Mouse (Mus musculus): ENCODE measurements around the gene Heatr5a. TPM values are rescaled to one million over a fixed set of nuclear protein-coding genes. Genes with fewer than 3 reads are reported as not detected.
A peak's percentile ranks its signal among the peaks of the same experiment; 100 is the strongest.

Gene Heatr5a
- 5.0 and 5.2 TPM in 2 replicates for polyA plus RNA-seq (2015; fragmentation: Nextera tagmentation; extraction: Ambion mirVana)

- peak; percentile 98 for ATAC-seq (ENCODE audit: low read depth)
- peak within 1 kb of the TSS; percentile 98 for H3K27ac ChIP-seq (ENCODE audit: low read length)
- peaks cover 8% of the 10 kb centered on the region for H3K4me1 ChIP-seq (ENCODE audit: control insufficient read depth, low read depth, low read length)
- WGBS (ENCODE audit: insufficient replicate concordance): under 1% methylated on average over 49 of the region's 53 CpGs
- no peaks in the 10 kb centered on the region for H3K27me3 ChIP-seq (ENCODE audit: control insufficient read depth, insufficient read depth, low read depth, low read length)
- H3K9ac ChIP-seq (ENCODE audit: low read depth, low read length): peak within 1 kb of the TSS; percentile 99
- H3K36me3 ChIP-seq (ENCODE audit: control insufficient read depth, insufficient read depth): no peaks in the 10 kb centered on the region
- peak within 1 kb of the TSS; percentile 79 for H3K4me2 ChIP-seq (ENCODE audit: low read depth, low read length)
- H3K9me3 ChIP-seq (replicated peaks; ENCODE audit: control insufficient read depth, low read length): peaks cover 3% of the 10 kb centered on the region; the same call in 1 of the 2 replicates
- H3K4me3 ChIP-seq (ENCODE audit: low read depth, low read length): peak within 1 kb of the TSS; percentile 100
Observed at GRCm38 (mm10) chr12:51971070-51971664, at the start of gene Heatr5a. TSS of gene Heatr5a (minus strand) at chr12:51971321.

GRCm38 (mm10) chr12:52014494-52015029 lies 43.4 kb upstream of the Heatr5a start:
- H3K4me2 ChIP-seq (ENCODE audit: low read depth, low read length): no peak overlapping the region
- no peak overlapping the region for H3K9ac ChIP-seq (ENCODE audit: low read depth, low read length)
- no peaks in the 10 kb centered on the region for H3K36me3 ChIP-seq (ENCODE audit: control insufficient read depth, insufficient read depth)
- H3K27me3 ChIP-seq (ENCODE audit: control insufficient read depth, insufficient read depth, low read depth, low read length): no peaks in the 10 kb centered on the region
- no peak for ATAC-seq (ENCODE audit: low read depth)
- H3K4me3 ChIP-seq (ENCODE audit: low read depth, low read length): no peak overlapping the region
- H3K27ac ChIP-seq (ENCODE audit: low read length): no peak overlapping the region
- H3K4me1 ChIP-seq (ENCODE audit: control insufficient read depth, low read depth, low read length): no peaks in the 10 kb centered on the region
- WGBS (ENCODE audit: insufficient replicate concordance): 69% methylated on average over 7 of the region's 7 CpGs
- no peaks in the 10 kb centered on the region for H3K9me3 ChIP-seq (replicated peaks; ENCODE audit: control insufficient read depth, low read length)

GRCm38 (mm10) chr12:52014044-52014443 lies 42.9 kb upstream of the Heatr5a start:
- no peaks in the 10 kb centered on the region for H3K9me3 ChIP-seq (replicated peaks; ENCODE audit: control insufficient read depth, low read length)
- ATAC-seq (ENCODE audit: low read depth): no peak
- H3K27me3 ChIP-seq (ENCODE audit: control insufficient read depth, insufficient read depth, low read depth, low read length): no peaks in the 10 kb centered on the region
- H3K4me2 ChIP-seq (ENCODE audit: low read depth, low read length): no peak overlapping the region
- no peak overlapping the region for H3K9ac ChIP-seq (ENCODE audit: low read depth, low read length)
- H3K36me3 ChIP-seq (ENCODE audit: control insufficient read depth, insufficient read depth): no peaks in the 10 kb centered on the region
- no peak overlapping the region for H3K27ac ChIP-seq (ENCODE audit: low read length)
- WGBS (ENCODE audit: insufficient replicate concordance): 71% methylated on average over 11 of the region's 11 CpGs
- H3K4me1 ChIP-seq (ENCODE audit: control insufficient read depth, low read depth, low read length): no peaks in the 10 kb centered on the region
- H3K4me3 ChIP-seq (ENCODE audit: low read depth, low read length): no peak overlapping the region

- no peak overlapping the region for H3K27ac ChIP-seq (ENCODE audit: low read length)
- H3K4me1 ChIP-seq (ENCODE audit: control insufficient read depth, low read depth, low read length): no peaks in the 10 kb centered on the region
- no peak for ATAC-seq (ENCODE audit: low read depth)
- no peaks in the 10 kb centered on the region for H3K9me3 ChIP-seq (replicated peaks; ENCODE audit: control insufficient read depth, low read length)
- no peak overlapping the region for H3K4me3 ChIP-seq (ENCODE audit: low read depth, low read length)
- no peaks in the 10 kb centered on the region for H3K27me3 ChIP-seq (ENCODE audit: control insufficient read depth, insufficient read depth, low read depth, low read length)
- no peak overlapping the region for H3K9ac ChIP-seq (ENCODE audit: low read depth, low read length)
- H3K4me2 ChIP-seq (ENCODE audit: low read depth, low read length): no peak overlapping the region
- H3K36me3 ChIP-seq (ENCODE audit: control insufficient read depth, insufficient read depth): no peaks in the 10 kb centered on the region
- 33% methylated on average over 9 of the region's 9 CpGs for WGBS (ENCODE audit: insufficient replicate concordance)
Observed at GRCm38 (mm10) chr12:52013274-52013673, 42.2 kb upstream of the Heatr5a start.

GRCm38 (mm10) chr12:52012159-52012558 lies 41.0 kb upstream of the Heatr5a start:
- Histone ChIP-seq H3K27me3 (ENCODE audit: control insufficient read depth, insufficient read depth, low read depth, low read length) (no peaks in the 10 kb centered on the region), H3K9me3 (replicated peaks; ENCODE audit: control insufficient read depth, low read length) (no peaks in the 10 kb centered on the region), H3K27ac (ENCODE audit: low read length) (no peak overlapping the region), H3K36me3 (ENCODE audit: control insufficient read depth, insufficient read depth) (no peaks in the 10 kb centered on the region), H3K4me1 (ENCODE audit: control insufficient read depth, low read depth, low read length) (no peaks in the 10 kb centered on the region), H3K9ac (ENCODE audit: low read depth, low read length) (no peak overlapping the region), H3K4me3 (ENCODE audit: low read depth, low read length) (no peak overlapping the region), H3K4me2 (ENCODE audit: low read depth, low read length) (no peak overlapping the region)
- no peak for ATAC-seq (ENCODE audit: low read depth)
- WGBS (ENCODE audit: insufficient replicate concordance): 66% methylated on average over 8 of the region's 8 CpGs

- ATAC-seq (ENCODE audit: low read depth): no peak
- H3K4me2 ChIP-seq (ENCODE audit: low read depth, low read length): no peak overlapping the region
- no peaks in the 10 kb centered on the region for H3K9me3 ChIP-seq (replicated peaks; ENCODE audit: control insufficient read depth, low read length)
- no peak overlapping the region for H3K4me3 ChIP-seq (ENCODE audit: low read depth, low read length)
- no peak overlapping the region for H3K27ac ChIP-seq (ENCODE audit: low read length)
- no peaks in the 10 kb centered on the region for H3K36me3 ChIP-seq (ENCODE audit: control insufficient read depth, insufficient read depth)
- H3K9ac ChIP-seq (ENCODE audit: low read depth, low read length): no peak overlapping the region
- WGBS (ENCODE audit: insufficient replicate concordance): 44% methylated on average over 2 of the region's 2 CpGs
- no peaks in the 10 kb centered on the region for H3K27me3 ChIP-seq (ENCODE audit: control insufficient read depth, insufficient read depth, low read depth, low read length)
- H3K4me1 ChIP-seq (ENCODE audit: control insufficient read depth, low read depth, low read length): peaks cover under 1% of the 10 kb centered on the region
Observed at GRCm38 (mm10) chr12:52010630-52010961, 39.5 kb upstream of the Heatr5a start.

- Histone ChIP-seq H3K27ac (ENCODE audit: low read length) (no peak overlapping the region), H3K4me1 (ENCODE audit: control insufficient read depth, low read depth, low read length) (peaks cover 2% of the 10 kb centered on the region), H3K4me2 (ENCODE audit: low read depth, low read length) (no peak overlapping the region), H3K36me3 (ENCODE audit: control insufficient read depth, insufficient read depth) (no peaks in the 10 kb centered on the region), H3K4me3 (ENCODE audit: low read depth, low read length) (no peak overlapping the region), H3K9ac (ENCODE audit: low read depth, low read length) (no peak overlapping the region), H3K9me3 (replicated peaks; ENCODE audit: control insufficient read depth, low read length) (no peaks in the 10 kb centered on the region), H3K27me3 (ENCODE audit: control insufficient read depth, insufficient read depth, low read depth, low read length) (no peaks in the 10 kb centered on the region)
- WGBS (ENCODE audit: insufficient replicate concordance): 62% methylated on average over 15 of the region's 15 CpGs
- no peak for ATAC-seq (ENCODE audit: low read depth)
Observed at GRCm38 (mm10) chr12:52009928-52010629, 39.0 kb upstream of the Heatr5a start.

GRCm38 (mm10) chr12:52006633-52006994 lies 35.5 kb upstream of the Heatr5a start:
- peak overlapping the region; percentile 80 for H3K4me3 ChIP-seq (ENCODE audit: low read depth, low read length)
- H3K4me2 ChIP-seq (ENCODE audit: low read depth, low read length): peak overlapping the region; percentile 68
- no peak overlapping the region; the same call in 1 of the 2 replicates for H3K27ac ChIP-seq (ENCODE audit: low read length)
- H3K36me3 ChIP-seq (ENCODE audit: control insufficient read depth, insufficient read depth): no peaks in the 10 kb centered on the region
- H3K27me3 ChIP-seq (ENCODE audit: control insufficient read depth, insufficient read depth, low read depth, low read length): no peaks in the 10 kb centered on the region
- H3K4me1 ChIP-seq (ENCODE audit: control insufficient read depth, low read depth, low read length): peaks cover 2% of the 10 kb centered on the region
- peak overlapping the region; percentile 75 for H3K9ac ChIP-seq (ENCODE audit: low read depth, low read length)
- H3K9me3 ChIP-seq (replicated peaks; ENCODE audit: control insufficient read depth, low read length): no peaks in the 10 kb centered on the region
- 36% methylated on average over 5 of the region's 5 CpGs for WGBS (ENCODE audit: insufficient replicate concordance)
- ATAC-seq (ENCODE audit: low read depth): peak; percentile 35

Data from liver, embryonic 16.5 days (tissue).